Mouse (Mus musculus) neural tube, embryonic 14.5 days (tissue): ENCODE measurements around the gene Ifitm2. TPM values are rescaled to one million over a fixed set of nuclear protein-coding genes. Genes with fewer than 3 reads are reported as not detected.
A peak's percentile ranks its signal among the peaks of the same experiment; 100 is the strongest.

Experiments used
- ATAC-seq: fragments of 200-750 bp; cut with Nextera tagmentation; 2 replicates; pipeline ENCODE4 v1.8.0; 2017; ENCODE audit warnings: low read depth, mild to moderate bottlenecking, moderate TSS enrichment, moderate library complexity
- H3K27ac ChIP-seq: fragments of 300-500 bp; sonication (generic); 2 replicates; pipeline ENCODE4 v1.5.1; 2014; ENCODE audit warnings: low read depth, mild to moderate bottlenecking, control low read depth, low read length, moderate library complexity, mixed read lengths
- H3K27me3 ChIP-seq: fragments of 300-500 bp; sonication (generic); 2 replicates; pipeline ENCODE4 v1.6.1; 2014; ENCODE audit warnings: low read length; ENCODE audit not compliant: control insufficient read depth, insufficient read depth
- H3K36me3 ChIP-seq: fragments of 300-500 bp; sonication (generic); 2 replicates; pipeline ENCODE4 v1.6.1; 2014; ENCODE audit warnings: low read length, mixed read lengths; ENCODE audit not compliant: control insufficient read depth, insufficient read depth
- H3K4me1 ChIP-seq: fragments of 300-500 bp; sonication (generic); 2 replicates; pipeline ENCODE4 v1.6.1; 2014; ENCODE audit warnings: low read length; ENCODE audit not compliant: control insufficient read depth, insufficient read depth
- H3K4me2 ChIP-seq: fragments of 300-500 bp; sonication (generic); 2 replicates; pipeline ENCODE4 v1.6.1; 2014; ENCODE audit warnings: mild to moderate bottlenecking, low read depth, low read length, control low read depth
- H3K4me3 ChIP-seq: fragments of 300-500 bp; sonication (generic); 2 replicates; pipeline ENCODE4 v1.5.1; 2014; ENCODE audit warnings: low read depth, low read length, control low read depth, mixed read lengths
- H3K9ac ChIP-seq: fragments of 300-500 bp; sonication (generic); replicated peaks from 2 replicates; pipeline ENCODE4 v1.6.1; 2014; ENCODE audit warnings: low read depth, mild to moderate bottlenecking, control low read depth, low read length, mixed read lengths
- H3K9me3 ChIP-seq: fragments of 300-500 bp; sonication (generic); 2 replicates; pipeline ENCODE4 v1.6.1; 2016; ENCODE audit warnings: low read length; ENCODE audit not compliant: control insufficient read depth
- WGBS: fragments of 180-500 bp; shearing (Covaris S2); extraction: QIAGEN DNeasy Blood & Tissue Kit; methylation state at CpG from one replicate; pipeline ENCODE4 v1.1.7; 2014; 5-methylcytosine and 5-hydroxymethylcytosine counted together
- polyA plus RNA-seq: library from polyadenylated mRNA; unstranded; fragments of >200 nt; fragmentation: Nextera tagmentation; extraction: Ambion mirVana; gene quantifications from 2 replicates; pipeline ENCODE4 v1.2.1, GENCODE M21; 2014

The Ifitm2 gene
- polyA plus RNA-seq, 1 experiment from 2014 or later: 103 TPM

DNA sequence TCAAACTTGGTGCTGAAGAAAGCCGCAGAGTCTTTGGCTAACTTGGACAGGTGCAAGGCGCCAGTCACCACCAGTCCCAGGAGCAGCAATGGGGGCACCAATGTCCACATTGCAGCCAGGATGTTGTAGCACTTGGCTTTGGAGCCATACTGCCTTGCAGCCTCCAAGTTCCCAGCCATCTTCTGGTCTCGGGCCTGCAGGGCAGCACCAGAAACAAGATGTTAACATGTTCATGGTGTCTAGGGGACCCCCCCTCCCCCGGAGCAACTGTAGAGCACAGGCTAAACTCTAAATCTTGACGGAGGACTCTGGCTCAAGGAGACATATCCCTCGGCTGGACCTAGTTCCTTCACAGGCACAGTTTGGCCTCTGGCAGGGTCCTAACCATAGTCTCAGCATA is 6.5 kb downstream of the Ifitm2 start:
- no peaks in the 10 kb centered on the region for H3K36me3 ChIP-seq
- no peak overlapping the region for H3K9ac ChIP-seq
- ATAC-seq: no peak
- 0 out of 2 replicates have a peak, but pooled peaks cover 2% of the 10 kb centered on the region for H3K4me1 ChIP-seq
- no peak overlapping the region for H3K4me3 ChIP-seq
- no peak overlapping the region for H3K27ac ChIP-seq
- H3K27me3 ChIP-seq: no peaks in the 10 kb centered on the region
- 90% methylated on average over 6 of the region's 6 CpGs for WGBS
- H3K4me2 ChIP-seq: no peak overlapping the region
- no peaks in the 10 kb centered on the region for H3K9me3 ChIP-seq

- Histone ChIP-seq H3K27me3 (no peaks in the 10 kb centered on the region), H3K9me3 (no peaks in the 10 kb centered on the region), H3K27ac (no peak overlapping the region), H3K4me3 (no peak overlapping the region), H3K4me1 (no peaks in the 10 kb centered on the region), H3K36me3 (no peaks in the 10 kb centered on the region), H3K9ac (no peak overlapping the region), H3K4me2 (no peak overlapping the region)
- 92% methylated on average over 8 of the region's 8 CpGs for WGBS
- ATAC-seq: no peak
These were observed 7.6 kb downstream of the Ifitm2 start for GRCm38 (mm10) chr7:140948161-140948560.

GRCm38 (mm10) chr7:140946980-140947379 is 8.8 kb downstream of the Ifitm2 start:
- Histone ChIP-seq H3K36me3 (no peaks in the 10 kb centered on the region), H3K9ac (no peak overlapping the region), H3K27ac (no peak overlapping the region), H3K4me2 (no peak overlapping the region), H3K9me3 (no peaks in the 10 kb centered on the region), H3K4me3 (no peak overlapping the region), H3K27me3 (no peaks in the 10 kb centered on the region), H3K4me1 (no peaks in the 10 kb centered on the region)
- no peak for ATAC-seq
- WGBS: 81% methylated on average over 7 of the region's 7 CpGs

GRCm38 (mm10) chr7:140946311-140946710 is 9.5 kb downstream of the Ifitm2 start:
- Histone ChIP-seq H3K4me3 (no peak overlapping the region), H3K36me3 (no peaks in the 10 kb centered on the region), H3K4me2 (no peak overlapping the region), H3K27ac (no peak overlapping the region), H3K9me3 (no peaks in the 10 kb centered on the region), H3K4me1 (no peaks in the 10 kb centered on the region), H3K9ac (no peak overlapping the region), H3K27me3 (no peaks in the 10 kb centered on the region)
- no peak for ATAC-seq
- WGBS: 92% methylated on average over 10 of the region's 10 CpGs

DNA sequence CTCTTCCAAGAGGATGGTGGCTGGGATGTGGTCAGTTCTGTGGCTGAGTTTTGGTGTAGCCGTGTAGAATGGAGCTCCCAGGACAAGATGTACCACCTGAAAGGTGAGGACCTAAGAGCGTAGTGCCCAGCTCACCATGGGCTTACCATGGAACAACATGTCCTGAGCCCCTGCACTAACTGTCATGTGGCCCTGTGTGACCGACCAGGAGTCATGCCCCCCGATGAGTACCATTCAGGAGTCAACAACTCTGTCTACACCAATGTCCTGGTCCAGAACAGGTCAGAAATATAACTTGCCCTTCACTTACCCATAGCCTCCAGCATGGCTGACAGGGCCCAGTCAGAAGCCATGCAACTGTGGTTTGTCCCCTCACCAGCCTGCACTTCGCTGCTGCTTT is 10.5 kb downstream of the Ifitm2 start:
- no peak for ATAC-seq
- Histone ChIP-seq H3K9ac (no peak overlapping the region), H3K9me3 (no peaks in the 10 kb centered on the region), H3K4me1 (no peaks in the 10 kb centered on the region), H3K4me2 (no peak overlapping the region), H3K27ac (no peak overlapping the region), H3K4me3 (no peak overlapping the region), H3K36me3 (no peaks in the 10 kb centered on the region), H3K27me3 (no peaks in the 10 kb centered on the region)
- WGBS: 95% methylated on average over 5 of the region's 5 CpGs

- no peaks in the 10 kb centered on the region for H3K36me3 ChIP-seq
- WGBS: 94% methylated on average over 7 of the region's 7 CpGs
- H3K9ac ChIP-seq: no peak overlapping the region
- H3K4me1 ChIP-seq: peaks cover 5% of the 10 kb centered on the region; the same call in 1 of the 2 replicates
- H3K27ac ChIP-seq: no peak overlapping the region
- ATAC-seq: no peak
- H3K4me2 ChIP-seq: no peak overlapping the region
- no peaks in the 10 kb centered on the region for H3K27me3 ChIP-seq
- H3K4me3 ChIP-seq: no peak overlapping the region
- no peaks in the 10 kb centered on the region for H3K9me3 ChIP-seq
These were observed 11.6 kb downstream of the Ifitm2 start for GRCm38 (mm10) chr7:140944236-140944635.

DNA sequence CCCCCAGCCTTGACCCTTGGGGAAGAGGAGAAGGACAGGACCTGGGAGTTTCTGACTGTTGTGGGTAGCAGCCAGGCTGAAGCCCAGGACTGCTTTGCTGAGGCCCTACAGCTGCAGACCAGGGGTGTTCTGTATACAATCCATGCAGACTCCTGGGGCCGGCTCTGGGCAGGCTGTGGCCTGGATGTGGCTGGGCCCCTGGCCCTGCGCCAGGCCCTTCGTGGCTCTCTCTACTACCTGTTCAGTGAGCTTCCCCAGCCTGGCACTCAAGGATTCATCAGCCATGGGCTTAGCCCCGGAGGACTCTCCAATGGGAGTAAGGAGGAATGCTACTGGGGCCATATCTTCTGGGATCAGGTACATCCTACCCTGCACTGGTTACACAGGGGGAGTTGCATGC is 12.4 kb downstream of the Ifitm2 start:
- peaks cover 5% of the 10 kb centered on the region; the same call in 1 of the 2 replicates for H3K4me1 ChIP-seq
- no peak overlapping the region for H3K4me3 ChIP-seq
- H3K36me3 ChIP-seq: no peaks in the 10 kb centered on the region
- H3K9me3 ChIP-seq: no peaks in the 10 kb centered on the region
- no peak for ATAC-seq
- 85% methylated on average over 4 of the region's 4 CpGs for WGBS
- H3K9ac ChIP-seq: no peak overlapping the region
- no peaks in the 10 kb centered on the region for H3K27me3 ChIP-seq
- no peak overlapping the region for H3K27ac ChIP-seq
- H3K4me2 ChIP-seq: no peak overlapping the region

- Histone ChIP-seq H3K4me3 (no peak overlapping the region), H3K9me3 (no peaks in the 10 kb centered on the region), H3K9ac (no peak overlapping the region), H3K4me1 (peaks cover 5% of the 10 kb centered on the region; the same call in 1 of the 2 replicates), H3K36me3 (no peaks in the 10 kb centered on the region), H3K27ac (no peak overlapping the region), H3K4me2 (no peak overlapping the region), H3K27me3 (no peaks in the 10 kb centered on the region)
- 89% methylated on average over 10 of the region's 10 CpGs for WGBS
- ATAC-seq: no peak
These were observed 13.0 kb downstream of the Ifitm2 start for GRCm38 (mm10) chr7:140942811-140943210.

DNA sequence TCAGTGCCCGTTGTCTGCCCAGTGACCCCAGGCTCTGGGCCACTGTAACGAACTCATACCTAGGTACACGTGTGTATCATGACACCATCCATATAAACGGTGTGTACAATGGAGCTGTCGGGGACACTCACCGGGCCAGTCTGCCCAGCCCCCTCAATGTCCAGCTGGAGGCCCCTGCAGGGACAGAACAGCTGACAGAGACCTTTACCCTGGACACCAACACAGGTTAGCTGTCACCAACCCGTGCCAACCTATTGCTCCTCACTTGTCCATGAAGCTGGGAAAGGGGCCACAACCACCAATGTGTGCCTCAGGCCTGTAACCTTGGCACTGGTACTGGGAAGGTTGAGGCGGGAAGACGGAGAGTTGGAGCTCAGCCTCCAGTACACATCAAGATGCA is 13.4 kb downstream of the Ifitm2 start:
- H3K9ac ChIP-seq: no peak overlapping the region; the same call in 1 of the 2 replicates
- H3K4me3 ChIP-seq: no peak overlapping the region
- WGBS: 66% methylated on average over 9 of the region's 9 CpGs
- H3K4me2 ChIP-seq: peak overlapping the region; percentile 45
- no peaks in the 10 kb centered on the region for H3K27me3 ChIP-seq
- H3K4me1 ChIP-seq: peaks cover 5% of the 10 kb centered on the region; the same call in 1 of the 2 replicates
- no peak overlapping the region; the same call in 1 of the 2 replicates for H3K27ac ChIP-seq
- no peaks in the 10 kb centered on the region for H3K36me3 ChIP-seq
- H3K9me3 ChIP-seq: no peaks in the 10 kb centered on the region
- ATAC-seq: no peak
